Mouse (Mus musculus): ENCODE measurements around the gene Ifitm6.
"Not testable (repeated sequence)": the region's sequence is repeated elsewhere in the genome, so short reads cannot be mapped to it uniquely, and the experiment has no call there.

Ifitm6 gene

DNA sequence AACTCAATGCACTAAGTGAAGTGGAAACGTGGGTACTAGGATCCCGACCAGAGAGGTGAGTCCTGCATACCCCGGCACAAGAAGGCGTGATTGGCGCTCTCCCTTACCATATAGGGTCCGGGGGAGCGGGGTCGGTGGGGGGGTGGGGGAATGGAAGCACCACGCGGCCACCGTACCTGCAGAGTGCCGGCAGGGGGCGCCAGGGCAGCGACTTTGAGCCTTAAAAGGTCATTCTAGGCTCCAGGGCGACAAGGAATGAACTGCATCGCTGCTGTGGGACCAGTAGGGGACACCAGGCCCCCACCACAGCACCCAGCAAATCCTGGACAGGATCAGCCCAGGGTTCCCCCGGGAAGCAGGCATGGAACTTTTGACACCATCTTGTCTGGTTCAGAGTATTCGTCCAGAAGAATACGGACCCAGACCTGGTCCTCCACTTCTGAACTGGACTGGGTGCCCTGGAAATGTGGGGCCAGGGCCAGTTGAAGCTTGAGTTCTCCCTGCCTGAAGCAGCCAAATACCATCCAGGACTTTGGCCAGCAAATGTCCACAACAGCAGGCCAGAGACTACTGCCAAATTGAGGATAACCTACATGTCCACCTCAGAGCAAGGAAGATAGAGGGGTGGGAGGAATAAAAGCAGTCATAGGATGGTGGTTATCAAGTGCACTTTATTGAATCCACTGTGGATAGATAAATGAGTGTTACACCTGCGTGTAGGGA is 8.6 kb downstream of the Ifitm6 start:
- DNase-seq (ENCODE audit: low read depth, low spot score) = peak; percentile 96

DNA sequence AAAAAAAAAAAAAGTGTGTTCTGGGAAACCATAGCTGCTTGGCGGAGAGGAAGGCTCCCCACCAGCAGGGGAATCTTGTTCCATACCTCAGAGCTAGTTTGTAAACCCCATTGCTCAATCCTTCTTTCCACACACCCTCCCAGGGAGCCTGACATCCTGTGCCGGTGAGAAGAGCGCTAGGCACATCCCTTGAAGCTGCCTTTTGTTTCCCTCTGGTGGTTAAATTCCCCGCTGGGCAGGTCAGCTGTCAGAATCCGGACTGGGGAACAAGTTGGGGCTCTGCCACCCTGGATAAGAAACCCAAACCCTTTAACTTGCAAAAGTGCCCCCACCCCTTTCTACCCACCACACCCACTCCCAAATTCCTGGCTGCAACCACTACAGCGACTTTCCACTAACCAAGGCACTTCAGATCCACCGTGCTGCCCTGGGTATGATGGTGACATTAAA is 9.4 kb downstream of the Ifitm6 start:
- peak; percentile 93 for DNase-seq (ENCODE audit: low read depth, low spot score)

DNA sequence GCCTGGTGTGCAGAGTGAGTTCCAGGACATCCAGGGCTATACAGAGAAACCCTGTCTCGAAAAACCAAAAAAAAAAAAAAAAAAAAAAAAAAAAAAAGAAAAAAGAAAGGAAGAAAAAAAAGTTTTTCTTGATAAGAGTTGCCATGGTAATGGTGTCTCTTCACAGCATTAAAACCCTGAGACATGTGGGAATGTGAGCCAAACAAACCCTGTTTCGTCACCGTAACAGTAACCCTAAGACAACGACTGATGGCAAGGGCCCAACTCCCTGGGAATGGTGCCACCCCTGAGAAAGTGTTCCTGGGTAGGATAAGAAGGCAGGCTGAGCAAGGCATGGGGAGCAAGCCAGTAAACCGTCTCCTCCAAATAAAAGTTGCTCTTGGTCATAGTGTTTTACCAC is 10.8 kb downstream of the Ifitm6 start:
- DNase-seq (ENCODE audit: low read depth, low spot score) = no peak

DNA sequence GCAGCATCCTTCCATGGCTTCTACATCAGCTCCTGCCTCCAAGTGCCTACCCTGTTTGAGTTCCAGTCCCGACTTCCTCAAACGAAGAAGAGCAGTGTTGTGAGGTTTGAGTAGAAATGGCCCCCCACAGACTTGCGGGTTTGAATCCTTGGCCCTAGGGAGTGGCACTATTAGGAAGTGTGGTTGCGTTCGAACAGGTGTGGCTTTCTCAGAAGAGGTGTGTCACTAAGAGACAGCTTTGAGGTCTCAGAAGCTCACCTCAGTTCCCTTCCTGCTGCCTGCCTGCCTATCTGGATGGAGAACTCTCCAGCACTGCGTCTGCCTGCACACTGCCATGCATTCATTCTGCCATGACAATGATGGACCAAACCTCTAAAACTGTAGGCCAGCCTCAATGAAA is 11.3 kb downstream of the Ifitm6 start:
- DNase-seq (ENCODE audit: low read depth, low spot score) = peak; percentile 56

- no peak for DNase-seq (ENCODE audit: low read depth, low spot score)
Measured at GRCm38 (mm10) chr7:141003248-141004010, 14.3 kb downstream of the Ifitm6 start.

DNA sequence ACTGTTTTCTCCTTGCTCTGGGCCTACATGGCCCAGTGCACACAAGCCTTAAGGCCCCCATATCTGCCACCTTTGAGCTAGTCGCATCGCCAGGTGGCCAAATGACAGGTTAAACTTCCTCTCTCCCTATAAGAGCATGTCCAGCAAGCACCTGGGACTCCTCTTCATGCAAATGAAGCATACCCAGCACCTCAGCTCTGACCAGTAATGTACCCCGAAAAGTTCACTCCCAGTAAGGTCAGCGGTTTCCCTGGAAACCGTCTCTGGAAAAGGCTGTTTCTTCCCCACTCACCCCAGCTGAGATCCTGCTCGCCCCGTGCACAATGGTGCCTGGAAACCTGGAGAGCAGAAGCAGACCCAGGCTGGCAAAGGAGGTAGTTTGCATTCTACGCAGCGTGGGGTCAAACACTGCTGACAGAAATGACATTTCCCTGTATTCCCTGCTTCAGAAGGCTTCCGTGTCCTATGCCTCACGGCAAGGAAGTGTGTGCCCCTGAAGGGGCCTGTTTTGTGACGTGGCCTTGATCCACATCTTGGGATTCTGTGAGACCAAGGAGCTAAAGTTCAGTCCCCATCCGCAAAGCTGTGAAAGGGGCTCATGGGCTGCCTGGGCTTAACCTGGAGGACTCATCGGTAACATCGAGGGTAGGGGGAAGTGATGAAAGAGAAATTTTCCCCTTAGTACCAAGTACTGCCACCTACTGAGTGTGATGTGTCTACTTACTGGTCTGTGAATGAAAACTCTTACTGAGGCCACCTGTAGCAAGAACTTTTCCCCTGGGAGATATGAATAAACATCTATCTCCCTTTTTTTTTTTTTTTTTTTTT is 16.6 kb downstream of the Ifitm6 start:
- no peak for DNase-seq (ENCODE audit: low read depth, low spot score)

DNA sequence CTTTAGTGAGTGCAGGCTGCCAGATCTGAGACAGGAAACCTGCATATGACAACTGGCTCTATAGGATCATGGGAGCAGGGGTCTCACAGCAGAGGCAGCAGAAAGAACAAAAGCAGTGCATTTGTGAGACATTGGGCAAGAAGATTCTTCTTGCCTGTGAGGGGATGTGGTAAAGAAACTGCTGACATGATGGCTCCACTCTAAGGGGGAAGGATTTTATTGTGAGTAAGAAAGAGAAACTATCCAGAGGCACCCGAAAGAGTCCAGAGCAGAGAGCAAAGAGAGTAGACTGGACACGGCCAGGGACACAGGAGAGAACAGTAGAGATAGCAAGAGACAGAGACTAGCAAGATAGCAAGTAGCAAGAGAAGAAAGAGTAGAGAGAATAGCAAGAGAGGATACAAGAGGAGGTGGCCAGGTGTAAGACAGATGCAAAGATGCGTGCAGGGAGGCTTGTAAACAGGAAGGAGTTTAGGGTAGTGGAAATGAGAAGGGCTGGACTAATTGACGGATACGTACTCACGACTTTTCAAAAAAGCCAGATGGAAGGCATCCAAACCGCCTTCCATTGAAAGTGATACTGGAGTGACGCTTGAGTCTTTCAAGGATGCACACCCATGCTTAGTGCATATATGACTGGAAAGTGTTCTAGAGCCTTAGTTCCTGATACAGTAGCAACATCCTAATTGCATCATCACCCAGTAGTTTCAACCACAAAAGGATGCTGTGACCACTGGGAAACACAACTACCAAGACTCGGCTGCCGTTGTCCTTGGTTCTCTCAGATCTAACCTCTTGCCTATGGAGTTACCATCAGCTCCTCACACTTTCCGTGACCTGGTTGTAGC is 18.6 kb downstream of the Ifitm6 start:
- no peak for DNase-seq (ENCODE audit: low read depth, low spot score)

DNA sequence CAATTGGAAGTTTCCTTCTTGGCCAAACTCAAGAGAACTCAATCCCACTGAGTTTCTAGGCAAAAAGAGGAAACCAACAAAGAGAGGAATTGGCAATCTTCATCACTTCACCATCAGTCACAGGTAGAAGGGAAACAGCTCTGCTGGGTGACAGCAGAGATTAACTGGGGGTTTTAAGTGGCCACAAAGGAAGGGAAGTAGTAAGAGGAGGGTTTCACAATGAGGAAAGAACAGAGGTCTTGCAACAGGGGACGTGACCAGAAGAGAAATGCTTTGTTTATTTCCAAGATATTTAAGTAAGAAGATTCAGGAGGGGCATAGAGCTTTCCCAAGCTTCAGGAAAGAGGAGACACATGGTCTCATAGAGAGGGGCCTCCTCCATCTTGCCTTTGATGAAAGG is 19.9 kb downstream of the Ifitm6 start:
- DNase-seq (ENCODE audit: low read depth, low spot score) = no peak

- no peak for DNase-seq (ENCODE audit: low read depth, low spot score)
Measured at GRCm38 (mm10) chr7:140991117-140991689, 26.5 kb downstream of the Ifitm6 start.

DNA sequence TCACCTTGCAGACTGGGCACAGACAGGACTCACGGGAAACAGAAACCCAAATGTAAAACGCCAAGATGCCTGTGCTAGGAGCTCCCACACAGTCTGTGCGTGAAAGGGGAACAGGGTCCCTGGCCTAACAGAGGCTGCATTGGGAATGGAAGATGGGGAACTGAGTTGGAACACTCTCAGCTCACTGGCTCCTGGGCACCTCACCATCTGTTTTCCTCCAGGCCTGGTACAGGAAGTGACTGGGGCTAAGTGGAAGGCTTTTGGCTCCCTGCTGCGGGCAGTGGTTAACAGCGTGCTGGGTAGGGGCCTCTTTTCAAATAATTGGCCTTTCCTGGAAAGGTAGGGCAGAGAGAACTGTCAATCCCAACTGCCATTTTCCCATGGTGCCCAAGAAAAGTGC is 27.1 kb downstream of the Ifitm6 start:
- no peak for DNase-seq (ENCODE audit: low read depth, low spot score)

- no peak for DNase-seq (ENCODE audit: low read depth, low spot score)
Measured at GRCm38 (mm10) chr7:140990185-140990584, 27.5 kb downstream of the Ifitm6 start.

GRCm38 (mm10) chr7:140989022-140989421 is 28.7 kb downstream of the Ifitm6 start:
- no peak for DNase-seq (ENCODE audit: low read depth, low spot score)

DNA sequence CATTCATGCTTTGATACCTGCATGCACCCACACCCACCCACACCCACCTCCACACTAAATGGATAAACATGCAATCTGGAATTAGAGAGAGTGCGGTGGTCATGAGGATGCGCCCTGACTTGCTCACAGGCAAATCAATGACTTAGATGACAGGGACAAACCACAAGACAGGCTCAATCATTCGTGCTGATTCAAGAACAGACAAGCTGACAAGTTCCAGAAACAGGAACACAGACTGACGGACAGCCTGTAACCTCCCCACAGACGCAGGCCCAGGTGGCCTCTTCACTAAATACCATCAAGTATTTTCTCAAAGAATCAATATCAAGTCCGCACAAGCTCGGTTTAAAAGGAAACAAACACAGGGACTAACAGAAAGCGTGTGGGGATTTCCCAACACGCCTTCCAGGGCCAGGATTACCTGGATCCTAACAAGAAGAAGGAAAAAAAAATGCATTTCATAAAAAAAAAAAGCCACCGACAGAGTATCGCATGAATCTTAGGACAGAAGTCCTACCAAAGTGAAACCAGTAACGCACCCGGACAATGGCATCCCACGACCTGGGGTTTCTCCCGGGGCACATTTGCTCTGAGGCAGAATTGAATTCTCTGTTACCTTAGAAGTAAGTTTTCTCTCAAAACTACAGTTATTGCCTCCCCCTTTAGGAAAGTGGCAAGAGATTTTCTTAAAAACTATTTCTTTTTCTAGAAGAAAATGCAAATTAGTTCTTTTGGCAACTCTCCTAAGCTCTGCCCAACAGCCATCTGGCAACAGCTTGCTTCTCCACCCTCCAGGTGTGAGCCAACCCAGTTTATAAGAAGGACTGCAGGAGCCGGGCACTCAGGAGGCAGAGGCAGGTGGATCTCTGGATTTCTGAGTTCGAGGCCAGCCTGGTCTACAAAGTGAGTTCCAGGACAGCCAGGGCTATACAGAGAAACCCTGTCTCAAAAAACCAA is 30.3 kb downstream of the Ifitm6 start:
- no peak for DNase-seq (ENCODE audit: low read depth, low spot score)

- DNase-seq (ENCODE audit: low read depth, low spot score) = no peak
Measured at GRCm38 (mm10) chr7:140982971-140983370, 34.8 kb downstream of the Ifitm6 start.

DNA sequence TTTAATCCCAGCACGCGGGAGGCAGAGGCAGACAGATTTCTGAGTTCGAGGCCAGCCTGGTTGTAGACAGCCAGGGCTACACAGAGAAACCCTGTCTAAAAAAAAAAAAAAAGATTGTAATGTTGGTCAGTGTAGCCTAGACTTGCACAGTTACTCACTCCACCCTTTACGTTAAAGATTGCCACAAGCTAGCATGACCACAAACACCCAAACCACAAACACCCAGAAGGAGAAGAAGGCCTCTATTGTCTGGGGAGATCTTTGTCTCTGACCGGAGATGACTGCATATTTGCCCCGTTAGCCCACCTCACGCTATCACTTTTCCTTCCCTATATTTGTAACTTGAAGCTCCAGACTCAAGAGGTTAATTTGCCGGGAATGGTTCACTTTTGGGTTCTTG is 36.0 kb downstream of the Ifitm6 start:
- no peak for DNase-seq (ENCODE audit: low read depth, low spot score)

GRCm38 (mm10) chr7:140976720-140977119 is 41.0 kb downstream of the Ifitm6 start:
- not testable (repeated sequence) for DNase-seq (ENCODE audit: low read depth, low spot score)

DNA sequence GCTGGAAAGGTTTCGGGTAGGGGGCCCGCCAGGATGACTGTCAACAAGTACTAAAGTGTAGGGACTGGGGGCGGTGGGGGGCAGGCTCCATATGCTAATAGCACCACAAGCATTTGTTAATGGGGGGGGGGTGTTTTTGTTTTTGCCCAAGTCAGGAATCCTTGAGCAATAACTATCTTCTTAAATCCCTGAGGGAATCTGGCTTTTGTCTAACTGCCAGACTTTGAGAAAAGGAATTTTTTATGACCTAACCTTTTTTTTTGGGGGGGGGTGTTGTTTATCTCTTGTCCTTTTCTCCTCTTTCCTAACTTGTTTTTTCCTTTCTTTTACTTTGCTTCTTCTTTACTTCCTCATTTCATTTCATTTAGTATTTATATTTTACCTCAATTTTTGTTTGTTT is 42.3 kb downstream of the Ifitm6 start:
- DNase-seq (ENCODE audit: low read depth, low spot score) = no peak

- no peak for DNase-seq (ENCODE audit: low read depth, low spot score)
Measured at GRCm38 (mm10) chr7:140974940-140975339, 42.8 kb downstream of the Ifitm6 start.

- DNase-seq (ENCODE audit: low read depth, low spot score) = peak; percentile 62
Measured at GRCm38 (mm10) chr7:140973396-140974165, 44.1 kb downstream of the Ifitm6 start.
